Mouse (Mus musculus) megakaryocyte, embryonic 14.5 days (primary cell): ENCODE measurements around the gene Tra2b.
"Not testable (repeated sequence)": the region's sequence is repeated elsewhere in the genome, so short reads cannot be mapped to it uniquely, and the experiment has no call there.

Source experiments
- FLI1 ChIP-seq: IDR thresholded peaks from 2 replicates; pipeline ENCODE4 v1.6.1; 2012; ENCODE audit warnings: low read length, inconsistent platforms, mixed read lengths
- GATA1 ChIP-seq: IDR thresholded peaks from 3 replicates; pipeline ENCODE4 v1.6.1; 2012; ENCODE audit warnings: mixed read lengths, low read length, inconsistent platforms, borderline replicate concordance

- TF ChIP-seq GATA1, FLI1: not testable (repeated sequence)
Measured at GRCm38 (mm10) chr16:22230276-22230675, 35.5 kb downstream of the Tra2b start.
